Comparison of ENCODE assay signal across 14 mouse cellular contexts in genomic region chr10:41848721-41849120, GRCm38 (mm10).
"Had no signal": no experiment of that assay in that cellular context is flagged by ENCODE, and none has a peak within 500 bp of the region (broad histone marks: within the 10 kb centered on the region; RNA-seq: fewer than 3 reads in every experiment).

No protein-coding gene starts in this region.

- ATAC-seq: liver, embryonic 12.5 days; liver, postnatal 0 days; midbrain, embryonic 13.5 days had no signal

- H3K36me3 ChIP-seq: liver, embryonic 12.5 days; lung, embryonic 15.5 days; neural tube, embryonic 15.5 days had no signal

- H3K9ac ChIP-seq: kidney, embryonic 15.5 days; liver, embryonic 12.5 days; liver, postnatal 0 days; lung, embryonic 15.5 days; midbrain, embryonic 13.5 days; neural tube, embryonic 15.5 days had no signal

- DNase-seq: kidney, postnatal 14 days; liver, postnatal 0 days; lung, postnatal 14 days; right cerebral cortex, adult 18-20 months; right cerebral cortex, postnatal 25 days; thymus, postnatal 36 days had no signal

- H3K9me3 ChIP-seq: kidney, embryonic 15.5 days; limb, embryonic 10.5 days; liver, embryonic 12.5 days; lung, embryonic 15.5 days; midbrain, embryonic 13.5 days; neural tube, embryonic 15.5 days had no signal

- H3K4me1 ChIP-seq: kidney, embryonic 15.5 days; limb, embryonic 10.5 days; lung, embryonic 15.5 days; midbrain, embryonic 13.5 days; neural tube, embryonic 15.5 days had no signal

- H3K4me2 ChIP-seq: kidney, embryonic 15.5 days; liver, embryonic 12.5 days; lung, embryonic 15.5 days; midbrain, embryonic 13.5 days; neural tube, embryonic 15.5 days had no signal

- H3K4me3 ChIP-seq: kidney, embryonic 15.5 days; limb, embryonic 10.5 days; liver, embryonic 12.5 days; lung, embryonic 15.5 days; midbrain, embryonic 13.5 days; myocyte; neural tube, embryonic 15.5 days had no signal

- H3K27me3 ChIP-seq: kidney, embryonic 15.5 days; liver, embryonic 12.5 days; lung, embryonic 15.5 days; midbrain, embryonic 13.5 days; neural tube, embryonic 15.5 days had no signal

- H3K27ac ChIP-seq: kidney, embryonic 15.5 days; limb, embryonic 10.5 days; liver, embryonic 12.5 days; lung, embryonic 15.5 days; macrophage; midbrain, embryonic 13.5 days; neural tube, embryonic 15.5 days had no signal
